Mouse (Mus musculus): ENCODE measurements around the gene Pex6.

- no peak for TF ChIP-seq CTCF (conservative IDR thresholded peaks at IDR 0.05; ENCODE audit: insufficient read depth, insufficient read length, low read depth, low read length)
- peak; percentile 19 for TF ChIP-seq POLR2A (IDR thresholded peaks at IDR 0.05; ENCODE audit: low read depth, low read length)
Observed at GRCm38 (mm10) chr17:46680760-46681373, 30.4 kb upstream of the Pex6 start, which contains the start of gene Klhdc3.
